Mouse (Mus musculus) lung, adult 18-20 months (tissue): ENCODE measurements around the gene Ap5s1.

ENCODE experiments used
- DNase-seq, 2 experiments: peaks; one replicate each; pipeline ENCODE4 v3.0.0; 2022; ENCODE audit warnings: mixed read lengths in 2 of 2

The Ap5s1 gene

DNA sequence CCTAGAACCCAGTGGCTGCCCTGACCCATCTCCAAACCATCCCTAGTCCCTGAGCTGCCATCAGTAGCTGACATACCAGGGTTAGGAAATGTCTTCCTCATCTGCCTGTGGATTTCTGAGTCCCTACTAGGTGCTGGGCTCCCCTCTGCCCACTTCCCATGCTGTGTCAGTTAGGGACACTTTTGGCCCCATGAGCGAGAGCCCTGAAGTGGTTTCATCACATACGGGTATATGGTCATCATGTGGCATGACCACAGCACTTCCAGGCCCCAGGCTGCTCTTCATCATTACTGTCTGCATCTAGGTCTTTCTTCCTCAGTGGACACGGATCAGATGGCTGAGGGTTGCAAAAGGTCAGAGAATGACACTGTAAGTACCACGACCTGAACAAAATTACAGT lies at the start of gene Ap5s1:
Ap5s1 (plus strand) TSS at position 301 of the 400 bp plus-strand sequence.
- no peak for DNase-seq

DNA sequence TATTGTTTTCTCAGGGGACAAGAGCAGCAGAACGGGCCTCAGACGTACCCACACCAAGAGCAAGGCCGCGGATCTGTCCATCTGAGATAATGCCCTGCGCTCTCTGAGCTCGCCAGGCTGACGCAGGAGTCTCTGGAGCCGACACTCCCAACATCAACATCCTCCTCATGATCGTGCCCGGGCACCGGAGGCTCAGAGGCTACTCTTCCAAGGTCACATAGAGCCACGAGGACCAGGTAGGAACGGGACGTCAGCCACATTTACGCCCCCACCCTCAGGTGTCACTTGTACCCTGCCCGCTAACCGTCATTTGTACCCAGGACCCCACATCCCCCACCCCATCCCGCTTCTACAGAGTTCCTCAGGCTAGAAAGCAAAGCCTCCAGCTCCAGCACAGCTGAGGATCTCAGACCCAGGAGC lies 47.4 kb upstream of the Ap5s1 start:
- DNase-seq: peak; percentile 40 to 44

DNA sequence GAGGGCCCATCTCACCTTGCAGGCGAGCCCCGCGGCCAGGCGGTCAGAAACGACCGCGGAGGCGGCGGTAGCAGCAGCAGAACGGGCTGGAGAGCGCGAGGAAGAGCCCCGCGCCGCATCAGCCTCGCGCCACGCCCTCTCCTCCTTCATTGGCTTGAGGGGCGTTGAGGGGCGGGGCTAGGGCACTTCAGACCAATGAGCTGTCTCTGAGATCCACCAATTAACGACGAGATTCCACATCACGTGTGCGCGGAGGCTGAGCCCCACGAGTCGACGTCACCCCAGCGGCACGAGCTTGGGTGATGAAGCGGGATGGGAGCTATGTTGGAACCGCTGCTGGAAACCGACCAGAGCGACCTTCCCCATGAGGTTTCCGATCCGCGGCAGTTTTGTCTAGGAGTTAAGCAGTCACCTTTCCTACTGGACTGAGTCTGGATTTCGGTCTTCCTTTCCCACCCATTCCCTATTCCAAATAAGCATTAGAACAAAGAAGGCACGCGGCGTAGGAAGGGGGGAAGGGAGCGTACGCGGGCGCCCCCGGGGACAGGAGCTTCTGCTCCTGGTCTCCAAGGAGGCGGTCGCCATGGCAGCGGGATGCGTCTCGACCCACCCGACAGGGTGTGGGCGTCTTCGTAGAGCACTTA lies 46.8 kb upstream of the Ap5s1 start, which contains the start of gene 1700037H04Rik:
1700037H04Rik (minus strand) TSS at position 144 of the 644 bp plus-strand sequence.
- peak; percentile 97 to 98 for DNase-seq

DNA sequence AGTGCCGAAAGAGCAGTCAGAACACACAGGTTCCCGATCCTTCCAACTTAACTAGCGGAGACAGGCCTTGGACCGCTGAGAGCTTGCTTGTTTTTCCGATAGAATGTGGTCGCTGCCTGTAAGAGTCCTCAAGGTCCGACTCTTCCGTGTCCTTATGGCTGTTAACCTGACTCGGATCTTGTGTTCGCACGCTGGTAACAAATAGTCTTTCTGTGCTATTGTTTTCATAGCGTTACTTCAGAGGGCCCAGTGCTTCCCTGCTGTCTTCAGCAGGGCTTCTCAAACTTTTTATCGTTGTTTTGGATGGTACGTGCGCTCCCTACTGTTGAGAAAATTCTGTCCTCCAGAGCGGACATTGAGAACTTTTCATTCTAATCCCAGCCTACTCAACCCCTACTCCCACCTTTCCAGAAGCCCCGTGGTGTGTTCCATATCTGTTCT lies 46.2 kb upstream of the Ap5s1 start:
- peak; percentile 36 to 44 for DNase-seq

DNA sequence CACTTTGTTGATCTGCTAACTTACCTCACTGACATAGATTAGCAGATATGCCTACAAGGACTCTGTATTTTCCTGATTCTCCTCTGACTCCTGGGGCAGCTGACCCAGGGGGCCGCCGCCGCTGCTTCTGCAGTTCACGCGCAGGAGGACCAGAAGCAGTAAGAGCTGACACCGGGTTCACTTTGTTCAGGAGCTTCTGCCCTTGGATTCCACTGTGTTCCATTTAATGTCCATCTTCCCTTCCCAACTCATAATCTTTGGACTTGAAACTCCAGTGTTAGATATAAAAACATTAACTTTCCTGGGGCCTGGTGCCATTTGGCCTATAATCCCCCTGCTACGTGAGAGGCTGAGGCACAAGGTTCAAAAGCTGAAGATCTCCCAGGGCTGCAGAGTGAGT lies 43.0 kb upstream of the Ap5s1 start:
- no peak for DNase-seq

DNA sequence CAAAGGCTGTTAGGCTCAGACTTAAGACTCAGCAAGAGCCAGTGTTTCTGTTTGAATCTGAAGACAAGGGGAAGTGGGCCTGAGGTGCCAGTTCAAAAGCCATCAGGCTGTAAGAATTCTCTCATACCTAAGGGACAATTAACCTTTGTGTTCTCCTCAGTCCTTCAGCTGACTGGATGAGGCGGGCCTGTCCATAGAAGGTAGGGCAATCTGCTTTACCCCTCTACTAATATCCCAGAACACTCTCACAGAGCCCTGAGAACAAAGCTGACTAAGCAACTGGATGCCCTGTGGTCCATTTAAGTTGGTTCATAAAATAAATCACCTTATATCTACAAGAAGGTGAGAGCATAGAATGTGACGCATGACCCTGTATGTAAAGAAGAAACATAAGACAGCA lies 40.7 kb upstream of the Ap5s1 start:
- DNase-seq: no peak

DNA sequence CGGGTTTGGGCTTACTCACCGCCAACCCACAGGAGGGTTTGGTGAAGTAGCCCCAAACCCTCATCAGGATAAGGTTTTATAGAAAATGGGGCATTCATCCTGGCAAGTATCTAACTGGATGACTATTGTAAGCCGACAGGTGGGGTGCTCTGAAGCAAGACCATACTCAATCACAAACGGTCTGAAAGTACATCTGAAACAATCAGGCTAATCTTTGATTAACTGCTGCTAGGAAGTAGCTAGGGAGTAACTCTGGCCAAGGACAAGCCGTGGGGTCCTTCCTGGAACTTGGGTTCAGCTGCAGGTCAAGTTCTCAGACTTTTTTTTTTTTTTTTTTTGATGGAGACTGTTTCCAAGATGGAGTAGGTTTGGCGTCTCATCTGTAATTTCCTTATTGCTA lies 38.9 kb upstream of the Ap5s1 start:
- no peak for DNase-seq

DNA sequence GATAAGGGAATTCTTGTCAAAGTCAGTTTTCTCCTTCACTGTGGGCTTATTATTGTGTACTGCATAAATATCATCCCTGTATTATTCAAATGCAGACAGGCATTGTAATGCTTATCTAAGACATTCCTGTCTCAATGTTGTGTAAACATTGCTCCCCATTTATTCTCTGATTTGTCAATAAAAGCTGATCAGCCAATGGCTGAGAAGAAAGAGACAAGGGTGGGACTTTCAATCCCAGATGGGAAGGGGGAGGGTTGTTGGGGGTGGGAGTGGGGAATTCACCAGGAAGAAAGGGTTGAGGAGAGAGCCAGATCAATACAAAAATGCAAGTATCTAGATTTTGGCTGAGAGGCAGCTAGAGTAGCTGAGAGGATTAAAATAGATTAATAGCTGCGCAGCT lies 38.0 kb upstream of the Ap5s1 start:
- no peak for DNase-seq

DNA sequence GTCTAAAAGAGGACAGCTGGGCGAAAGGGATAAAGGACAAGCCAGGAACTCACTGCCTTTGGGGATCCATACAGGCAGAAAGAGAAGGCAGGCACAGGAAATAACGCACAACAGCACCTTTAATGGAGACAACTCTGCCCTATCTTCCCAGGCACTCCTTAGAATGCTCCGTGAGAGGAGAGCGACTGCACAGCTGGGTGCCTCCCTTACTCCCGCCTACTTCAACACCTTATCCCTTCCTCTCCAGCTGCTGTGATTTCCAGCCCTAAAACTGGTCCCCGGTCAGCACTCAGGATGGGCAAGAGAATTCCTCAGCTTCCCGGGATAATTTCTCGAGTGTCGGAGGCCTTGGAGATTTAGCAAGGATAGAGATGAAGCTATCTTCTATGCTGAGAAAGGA lies 35.9 kb upstream of the Ap5s1 start:
- DNase-seq: no peak

DNA sequence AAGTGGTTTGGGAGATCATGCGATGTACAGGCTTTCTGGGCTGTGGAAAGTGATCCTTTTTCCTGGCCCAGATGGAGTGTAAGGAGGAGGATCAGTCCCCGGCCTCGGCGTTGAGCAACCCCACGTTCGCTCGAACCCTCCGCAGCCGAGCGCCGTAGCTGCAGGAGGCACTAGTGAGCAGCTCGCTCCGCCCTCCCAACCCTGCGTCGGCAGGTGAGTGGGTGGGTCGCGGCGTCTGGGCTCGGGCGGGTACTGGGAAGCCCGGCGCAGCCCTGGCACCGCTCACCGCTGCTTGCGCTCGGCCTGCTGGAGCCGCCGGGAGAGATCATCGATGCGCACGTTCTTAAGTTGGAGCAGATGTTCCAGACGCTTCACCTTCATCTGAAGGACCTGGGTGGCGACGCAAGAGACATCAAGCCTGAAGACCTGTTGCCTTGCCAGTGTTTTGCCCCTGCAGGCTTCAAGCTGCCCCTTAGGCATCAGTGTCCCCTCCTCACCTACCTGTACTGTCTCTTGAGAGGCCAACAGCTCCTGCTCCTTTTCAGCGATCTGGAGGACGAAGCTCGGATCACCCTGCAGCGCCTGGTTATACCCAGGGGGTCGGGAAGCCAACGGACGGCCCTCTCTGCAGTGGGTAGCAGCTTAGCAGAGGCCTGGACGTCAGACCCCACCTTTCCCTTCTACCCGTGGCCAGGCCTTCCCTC lies 35.3 kb upstream of the Ap5s1 start:
- DNase-seq: peak; percentile 81 to 85

DNA sequence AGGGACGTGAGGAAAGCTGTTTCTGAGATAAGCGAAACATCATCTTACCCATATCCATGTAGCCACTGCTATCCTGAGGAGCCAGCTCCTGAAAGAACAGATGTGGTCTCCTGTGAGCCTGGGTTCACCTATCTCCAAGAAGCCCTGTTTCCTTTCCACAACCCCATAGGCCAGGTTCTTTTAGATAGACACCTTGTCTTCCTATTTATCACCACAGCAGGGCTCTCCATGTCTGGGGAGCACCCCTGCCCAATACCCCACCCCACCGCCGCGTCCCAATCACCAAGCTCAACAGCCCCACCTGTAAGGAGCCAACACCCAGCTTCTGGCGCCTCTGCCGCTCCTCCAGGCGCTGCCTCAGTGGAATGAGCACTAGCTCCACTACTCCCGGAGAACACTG lies 34.6 kb upstream of the Ap5s1 start:
- no peak for DNase-seq

DNA sequence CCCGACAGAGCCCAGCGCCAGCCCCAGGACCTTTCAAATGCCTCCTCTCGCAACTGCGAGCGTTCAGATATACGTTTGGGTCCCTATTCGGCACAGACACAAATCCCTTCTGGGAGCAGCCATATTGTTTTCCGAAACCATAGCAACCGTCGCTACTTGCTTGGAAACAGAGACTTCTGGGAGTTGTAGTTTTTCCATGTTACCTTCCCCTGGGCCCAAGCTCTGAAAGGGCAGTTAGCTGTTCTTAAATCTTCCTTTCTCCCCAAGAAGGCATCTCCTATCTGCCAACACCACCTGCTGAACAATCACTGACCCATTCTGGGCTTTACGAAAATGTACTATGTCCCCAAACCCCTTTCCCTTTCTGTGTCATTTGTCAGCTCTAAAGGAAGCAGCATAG lies 32.2 kb upstream of the Ap5s1 start:
- peak; percentile 61 to 71 for DNase-seq

DNA sequence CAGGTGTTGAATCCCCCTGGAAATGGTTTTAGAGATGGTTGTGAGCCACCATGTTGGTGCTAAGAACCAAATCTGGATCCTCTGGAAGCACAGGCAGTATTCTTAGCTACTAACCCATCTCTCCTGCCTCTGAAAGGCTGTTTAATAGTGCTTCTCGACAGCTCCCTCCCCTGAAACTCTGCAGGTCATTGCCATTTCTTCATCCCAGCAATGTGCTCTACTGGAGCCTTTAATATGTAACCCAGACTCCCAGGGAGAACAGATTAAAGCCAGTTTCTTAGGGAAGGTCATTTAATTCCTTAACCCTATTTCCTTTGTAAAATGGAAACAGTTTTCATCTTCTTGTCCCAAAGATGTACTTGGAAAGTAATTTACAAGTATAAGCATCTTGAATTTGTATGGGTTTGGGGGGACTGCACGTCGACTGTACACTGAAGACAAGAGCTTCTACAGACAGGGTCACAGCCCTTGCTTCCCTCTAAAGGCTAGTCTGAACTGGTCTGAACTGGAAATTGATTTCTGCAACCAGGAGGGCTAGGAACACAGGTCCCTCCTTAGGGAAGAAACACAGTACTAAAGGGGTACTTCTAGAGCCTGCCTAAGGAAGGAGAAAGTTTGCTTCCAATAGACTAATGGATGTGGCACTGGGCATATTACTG lies 31.5 kb upstream of the Ap5s1 start:
- no peak for DNase-seq

DNA sequence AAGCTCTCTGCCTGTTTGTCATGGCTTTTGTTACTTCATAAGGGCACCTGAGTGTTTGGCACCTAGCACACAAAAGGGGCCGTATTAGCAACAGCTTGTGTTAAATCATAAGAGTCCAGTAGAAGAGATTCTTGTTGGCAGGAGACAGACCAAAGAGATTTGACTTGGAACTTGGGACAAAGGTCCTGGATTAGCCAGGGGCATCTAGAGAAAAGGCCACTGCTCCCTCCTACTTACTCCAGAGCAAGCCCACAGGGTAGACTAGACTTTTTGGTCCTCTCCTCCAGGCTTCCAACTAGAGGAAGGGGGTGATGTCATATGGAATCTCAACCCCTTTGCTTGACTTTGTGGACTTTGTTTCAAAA lies 31.0 kb upstream of the Ap5s1 start:
- DNase-seq: no peak

DNA sequence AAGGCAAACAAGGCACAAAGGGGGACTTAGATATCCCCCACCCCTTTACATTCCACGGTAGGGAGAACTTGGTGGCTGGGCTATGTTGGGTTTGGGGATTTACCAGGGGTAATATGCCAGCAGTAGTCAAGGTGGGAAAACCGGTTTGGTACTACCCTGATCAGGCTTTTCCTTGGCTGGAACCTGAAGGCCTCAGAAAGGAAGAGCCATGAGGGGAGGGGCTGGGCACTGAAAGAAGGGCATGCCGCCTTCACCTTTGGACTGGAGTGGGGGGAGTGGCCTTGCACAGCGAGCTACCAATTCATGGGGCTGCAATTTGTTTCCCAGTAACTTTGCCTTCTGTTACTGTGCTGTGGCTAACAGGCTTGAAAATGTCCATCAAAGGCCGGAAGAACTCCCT lies 30.4 kb upstream of the Ap5s1 start:
- DNase-seq: peak; percentile 77 to 84

DNA sequence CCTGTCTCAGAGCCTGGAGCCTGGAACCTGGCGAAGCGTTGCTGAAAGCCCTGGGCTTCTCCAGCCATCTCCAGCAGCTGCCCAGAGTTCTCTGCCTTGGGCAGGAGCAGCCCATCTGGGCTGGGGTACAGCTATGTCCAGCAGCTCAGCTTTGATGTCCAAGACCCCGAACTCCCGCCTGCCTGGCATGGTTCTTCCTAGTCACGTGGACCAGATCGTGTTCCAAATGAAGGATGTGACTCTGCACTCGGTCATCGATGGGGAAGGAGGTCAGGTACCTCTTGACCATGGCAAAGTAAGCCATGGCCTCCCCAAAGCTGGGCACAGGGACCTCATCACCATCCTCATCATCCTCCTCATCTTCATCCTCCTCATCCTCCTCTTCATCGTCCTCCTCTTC lies 28.9 kb upstream of the Ap5s1 start:
- DNase-seq: no peak

DNA sequence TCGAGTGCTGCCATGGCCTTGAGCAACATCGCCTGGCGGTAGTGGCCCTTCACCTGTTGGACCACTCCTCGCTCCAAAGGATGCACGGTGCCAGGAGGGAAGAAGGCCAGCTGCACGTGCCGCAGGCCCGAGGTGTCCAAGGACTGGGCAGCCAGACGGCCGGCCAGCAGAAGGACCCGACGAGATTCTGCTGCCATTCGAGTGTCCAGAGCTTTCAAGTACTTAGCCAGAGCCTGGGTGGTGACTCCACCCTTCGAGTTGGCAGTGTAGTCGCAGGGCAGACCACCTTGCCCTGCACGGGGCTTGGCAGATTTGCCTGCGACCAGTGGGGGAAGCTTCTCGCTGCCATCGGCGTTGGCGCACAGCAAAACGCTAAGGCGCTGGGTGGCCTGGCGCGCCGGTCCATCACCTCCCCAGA lies 28.0 kb upstream of the Ap5s1 start:
- DNase-seq: peak in 1 of 2 experiments; percentile 36

DNA sequence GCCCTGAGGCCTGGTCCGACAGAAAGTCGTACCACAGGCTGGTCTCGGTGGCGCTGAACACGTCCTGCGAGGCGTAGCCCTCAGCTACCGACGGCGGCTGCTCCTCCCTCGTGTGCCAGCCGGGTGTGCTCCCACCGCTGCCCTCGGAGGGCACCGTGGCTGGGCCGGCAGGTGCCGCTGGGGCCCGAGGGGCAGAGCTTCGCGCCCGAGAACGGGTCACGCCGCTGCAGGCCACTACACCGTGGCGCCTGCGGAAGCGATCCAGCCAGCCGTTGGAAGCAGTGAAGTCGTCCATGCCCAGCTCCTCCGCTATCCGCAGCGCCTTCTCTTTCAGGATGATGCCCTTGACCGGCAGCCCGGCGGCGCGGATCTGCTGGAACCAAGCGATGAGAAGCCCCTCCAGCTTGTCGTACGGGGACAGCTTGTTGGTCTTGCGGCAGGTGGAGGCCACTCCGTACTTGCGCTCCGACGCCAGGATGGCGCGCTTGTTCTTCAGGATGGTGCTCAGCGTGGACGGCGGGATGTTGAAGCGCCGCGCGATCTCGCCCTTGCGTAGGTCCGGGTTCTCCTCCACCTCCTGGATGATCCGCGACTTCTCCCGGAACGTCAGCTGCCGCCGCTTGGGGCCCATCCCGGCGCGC lies 27.5 kb upstream of the Ap5s1 start:
- DNase-seq: peak; percentile 60 to 71

DNA sequence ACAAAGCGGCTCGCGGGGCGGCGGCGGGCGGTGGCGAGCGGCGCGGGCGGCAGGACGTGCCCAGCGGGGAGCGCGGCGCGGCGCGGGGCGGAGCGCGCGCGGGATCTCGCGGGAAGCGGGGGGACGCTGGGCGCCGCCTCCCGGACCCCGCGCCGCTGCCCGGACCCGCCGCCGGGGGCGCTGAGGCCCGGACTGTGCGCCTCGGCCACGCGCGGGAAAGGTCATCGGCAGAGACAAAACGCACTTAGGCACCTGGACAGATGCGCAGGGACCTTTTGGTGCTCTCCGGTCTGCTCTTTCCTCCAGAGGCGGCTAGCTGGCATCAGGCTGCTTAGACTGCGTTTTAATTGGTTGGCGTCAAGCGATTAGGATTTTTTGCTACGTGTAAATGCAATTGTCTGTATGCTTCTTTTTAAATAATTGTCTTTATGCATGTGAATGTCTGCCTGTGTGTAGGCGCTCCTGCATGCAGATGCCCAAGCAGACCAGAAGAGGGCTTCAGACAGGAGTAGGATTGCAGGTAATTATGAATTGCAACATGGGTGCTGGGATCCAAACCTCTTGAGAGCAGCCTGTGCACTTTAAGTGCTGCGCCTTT lies 26.8 kb upstream of the Ap5s1 start, which contains the start of gene Cenpb:
Cenpb (minus strand) TSS at position 78 of the 598 bp plus-strand sequence.
- DNase-seq: peak; percentile 78 to 86

DNA sequence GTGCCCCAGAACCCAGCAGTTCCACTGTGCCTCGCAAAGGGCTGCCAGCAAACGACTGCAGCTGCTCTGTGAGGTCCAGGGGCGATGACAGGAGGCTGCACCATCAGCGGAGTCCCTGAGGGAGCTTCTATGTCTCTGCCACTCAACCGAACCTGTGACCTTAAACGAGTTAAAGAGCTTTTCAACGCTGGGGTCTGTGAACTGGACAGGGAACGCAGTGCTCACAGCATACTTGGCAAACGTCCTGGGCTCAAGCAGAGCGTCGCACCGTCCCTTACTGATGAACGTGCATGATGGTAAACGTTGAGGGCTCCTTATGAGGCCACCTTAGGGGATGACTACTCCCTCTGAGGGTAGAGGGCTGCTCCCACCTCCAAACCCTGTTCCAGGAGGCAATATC lies 20.5 kb upstream of the Ap5s1 start:
- DNase-seq: no peak

DNA sequence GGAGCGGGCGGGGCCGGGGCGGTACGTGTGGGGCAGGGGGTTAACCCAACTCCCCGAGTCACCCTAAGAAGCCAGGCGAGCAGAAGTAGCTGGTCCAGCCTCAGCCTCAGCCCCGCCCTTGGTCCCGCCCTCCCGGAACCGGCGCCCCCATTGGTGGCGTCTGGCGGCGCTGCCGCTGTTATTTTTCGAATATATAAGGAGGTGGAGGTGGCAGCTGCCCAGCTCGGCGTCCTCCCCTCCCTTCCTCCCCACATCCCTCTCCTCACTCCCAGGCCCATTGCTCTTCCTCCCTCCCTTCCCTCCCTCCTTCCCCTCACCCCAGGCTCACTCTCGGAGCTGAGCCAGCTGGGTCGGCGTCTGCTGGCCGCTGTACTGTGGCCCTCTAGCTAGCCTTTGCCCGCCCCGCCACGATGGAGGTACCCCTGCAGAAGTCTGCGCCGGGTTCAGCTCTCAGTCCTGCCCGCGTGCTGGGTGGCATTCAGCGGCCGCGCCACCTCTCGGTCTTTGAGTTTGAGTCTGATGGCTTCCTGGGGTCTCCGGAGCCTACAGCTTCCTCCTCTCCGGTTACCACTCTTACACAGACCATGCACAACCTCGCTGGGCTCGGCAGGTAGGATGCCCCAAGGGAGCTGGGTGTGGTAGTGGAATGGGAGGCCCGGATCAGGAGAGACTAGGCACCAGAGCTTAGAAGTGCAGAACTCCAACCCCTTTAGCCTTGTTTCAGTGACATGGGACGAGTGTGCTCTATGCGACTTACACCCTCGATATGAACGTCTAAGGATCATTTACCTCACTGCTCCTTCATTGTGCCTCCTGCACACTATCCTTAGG lies 19.9 kb upstream of the Ap5s1 start, which contains the start of the genes Cdc25b and Spef1:
Cdc25b (plus strand) TSS at position 179 of the 831 bp plus-strand sequence.
Spef1 (minus strand) TSS at position 512 of the 831 bp plus-strand sequence.
- peak; percentile 88 to 92 for DNase-seq

DNA sequence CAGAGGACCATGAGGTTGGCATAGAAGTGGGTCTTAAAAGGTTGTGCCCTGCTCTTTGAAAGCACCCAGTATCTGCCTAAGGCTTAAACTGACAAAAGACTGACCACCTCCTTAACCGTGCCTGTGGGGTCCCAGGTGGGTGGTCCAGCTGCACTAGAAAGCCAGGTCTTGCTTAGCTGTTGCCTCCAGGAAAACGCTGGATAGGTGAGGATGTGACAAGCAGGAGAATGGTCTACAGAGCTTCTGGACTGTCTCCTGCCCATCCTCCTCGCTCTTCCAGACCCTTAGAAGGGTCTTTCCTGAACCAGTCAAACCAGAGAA lies 19.3 kb upstream of the Ap5s1 start:
- no peak for DNase-seq
